ENCODE assay signal across 11 mouse cellular contexts in genomic region chr5:17419215-17419820, GRCm38 (mm10). TPM values are rescaled to one million over a fixed set of nuclear protein-coding genes. Genes with fewer than 3 reads are reported as not detected.
A peak's percentile ranks its signal among the peaks of the same experiment; 100 is the strongest.
DNase-seq lines count a peak whose midpoint lies in the region; ATAC-seq lines count a peak whose summit lies in the region.
"Had no signal": no experiment of that assay in that cellular context is flagged by ENCODE, and none has a peak within 500 bp of the region (broad histone marks: within the 10 kb centered on the region; RNA-seq: fewer than 3 reads in every experiment).

No protein-coding gene starts in this region.

- ATAC-seq in embryonic facial prominence, embryonic 14.5 days (ENCODE audit: low read depth), result 0 out of 2 replicates have a peak, but pooled peaks have one; percentile 47
- ATAC-seq in kidney, embryonic 16.5 days (ENCODE audit: low FRiP score, low TSS enrichment), result peak; percentile 64; the same call in 1 of the 2 replicates

- H3K9ac ChIP-seq in embryonic facial prominence, embryonic 14.5 days (ENCODE audit: low read depth, low read length), result no peak overlapping the region
- no peak overlapping the region for H3K9ac ChIP-seq in kidney, embryonic 16.5 days (replicated peaks; ENCODE audit: low read length)

- no peak overlapping the region for H3K27ac ChIP-seq in embryonic facial prominence, embryonic 14.5 days (replicated peaks; ENCODE audit: low read depth, low read length)
- peak overlapping the region; percentile 64; the same call in 1 of the 2 replicates for H3K27ac ChIP-seq in kidney, embryonic 16.5 days (ENCODE audit: low read length)

- H3K27me3 ChIP-seq in embryonic facial prominence, embryonic 14.5 days (replicated peaks; ENCODE audit: control insufficient read depth, insufficient read depth, low read length), result no peaks in the 10 kb centered on the region
- no peaks in the 10 kb centered on the region for H3K27me3 ChIP-seq in kidney, embryonic 16.5 days (ENCODE audit: insufficient read depth, low read length)

- DNase-seq in lung, postnatal 10 days, result peak; percentile 10
- no peak for DNase-seq in lung, adult 18-20 months
- DNase-seq in embryonic facial prominence, embryonic 14.5 days (ENCODE audit: low spot score), result peak; percentile 74
- DNase-seq in retina, embryonic 14.5 days (ENCODE audit: low spot score), result peak; percentile 50
- no peak for DNase-seq in adrenal gland, postnatal 14 days
- DNase-seq in right cerebral cortex, adult 2 months (ENCODE audit: low spot score in 2 of 2), result no peak
- no peak for DNase-seq in lung, postnatal 4 days

- H3K4me2 ChIP-seq in embryonic facial prominence, embryonic 14.5 days (ENCODE audit: low read depth, low read length), result no peak overlapping the region
- no peak overlapping the region for H3K4me2 ChIP-seq in kidney, embryonic 16.5 days (replicated peaks; ENCODE audit: low read depth, low read length)

- WGBS in embryonic facial prominence, embryonic 14.5 days, result 63% methylated on average over 1 of the region's 1 CpGs
- WGBS in kidney, embryonic 16.5 days, result 94% methylated on average over 1 of the region's 1 CpGs

- H3K36me3 ChIP-seq in embryonic facial prominence, embryonic 14.5 days (ENCODE audit: control insufficient read depth, insufficient read depth, low read length), result no peaks in the 10 kb centered on the region
- no peaks in the 10 kb centered on the region for H3K36me3 ChIP-seq in kidney, embryonic 16.5 days (ENCODE audit: insufficient read depth, low read length)

- 0 out of 2 replicates have a peak, but pooled peaks cover 3% of the 10 kb centered on the region for H3K4me1 ChIP-seq in embryonic facial prominence, embryonic 14.5 days (ENCODE audit: control insufficient read depth, insufficient read depth, low read length)
- H3K4me1 ChIP-seq in kidney, embryonic 16.5 days (ENCODE audit: insufficient read depth, low read length), result peaks cover 7% of the 10 kb centered on the region; the same call in 1 of the 2 replicates

- H3K4me3 ChIP-seq in embryonic facial prominence, embryonic 14.5 days (ENCODE audit: low read depth, low read length), result no peak overlapping the region
- no peak overlapping the region for H3K4me3 ChIP-seq in kidney, embryonic 16.5 days (ENCODE audit: low read length)
- H3K4me3 ChIP-seq: myocyte had no signal

- H3K9me3 ChIP-seq in embryonic facial prominence, embryonic 14.5 days (ENCODE audit: control insufficient read depth, low read length), result no peaks in the 10 kb centered on the region
- H3K9me3 ChIP-seq in kidney, embryonic 16.5 days (ENCODE audit: low read length), result no peaks in the 10 kb centered on the region

RNA-seq across cellular contexts. Expression of gene Speer4f2, which starts 46.3 kb away (rescaled TPM):
- polyA plus RNA-seq in embryonic facial prominence, embryonic 14.5 days (2014; fragmentation: Nextera tagmentation; extraction: Ambion mirVana), result not detected in 2 replicates
- polyA plus RNA-seq in kidney, embryonic 16.5 days (2015; fragmentation: Nextera tagmentation; extraction: Ambion mirVana), result not detected in 2 replicates
- total RNA-seq in adrenal gland, postnatal 14 days (2021), result not detected in 2 replicates
- total RNA-seq: common myeloid progenitor, adult 5-6 weeks had no signal
- polyA plus RNA-seq: large intestine, adult 2 months; myocyte had no signal

RNA-seq across cellular contexts. Expression of gene Speer4f1, which starts 56.6 kb away (rescaled TPM):
- polyA plus RNA-seq in embryonic facial prominence, embryonic 14.5 days (2014; fragmentation: Nextera tagmentation; extraction: Ambion mirVana), result not detected in 2 replicates
- polyA plus RNA-seq in kidney, embryonic 16.5 days (2015; fragmentation: Nextera tagmentation; extraction: Ambion mirVana), result 0.12 TPM in 1 of 2 replicates, not detected in the other
- not detected in 2 replicates for total RNA-seq in adrenal gland, postnatal 14 days (2021)
- total RNA-seq: common myeloid progenitor, adult 5-6 weeks had no signal
- polyA plus RNA-seq: large intestine, adult 2 months; myocyte had no signal

Comparison
In these comparisons a context has a peak if more than half of its experiments do, and no peak if none do; other contexts are left out.
1. DNase-seq: peak in lung, postnatal 10 days (single experiment), embryonic facial prominence, embryonic 14.5 days (single experiment) and retina, embryonic 14.5 days (single experiment); none in lung, adult 18-20 months (0 of 2), adrenal gland, postnatal 14 days (single experiment), right cerebral cortex, adult 2 months (0 of 2) and lung, postnatal 4 days (0 of 2).